Mouse (Mus musculus): ENCODE results near the gene Aldoc.

DNA sequence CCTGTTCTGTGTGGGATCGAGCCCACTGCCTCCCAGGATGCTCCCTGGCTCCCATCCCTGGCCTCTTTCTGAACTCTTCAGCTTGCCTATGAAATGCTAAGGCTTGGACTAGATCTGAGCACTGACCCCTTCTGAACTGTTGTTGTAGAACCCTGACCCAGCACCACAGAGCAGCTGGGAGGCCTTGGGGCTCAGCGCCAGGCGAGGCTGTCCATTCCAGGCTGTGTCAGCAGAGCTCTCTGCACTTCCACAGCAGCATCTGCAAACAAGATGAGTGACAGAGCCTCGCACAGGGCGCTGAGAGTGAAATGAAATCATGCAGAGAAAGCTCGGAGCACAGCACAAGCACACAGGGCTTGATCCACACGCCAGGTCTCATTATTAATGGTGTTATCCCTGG, 49.8 kb downstream of the Aldoc start:
- TF ChIP-seq CTCF (IDR thresholded peaks at IDR 0.05; ENCODE audit: control insufficient read depth, insufficient read depth, insufficient read length) (no peak), MYOG (IDR thresholded peaks at IDR 0.05; ENCODE audit: control insufficient read depth, extremely low read depth, insufficient read length) (no peak)
